In the genomic region with DNA sequence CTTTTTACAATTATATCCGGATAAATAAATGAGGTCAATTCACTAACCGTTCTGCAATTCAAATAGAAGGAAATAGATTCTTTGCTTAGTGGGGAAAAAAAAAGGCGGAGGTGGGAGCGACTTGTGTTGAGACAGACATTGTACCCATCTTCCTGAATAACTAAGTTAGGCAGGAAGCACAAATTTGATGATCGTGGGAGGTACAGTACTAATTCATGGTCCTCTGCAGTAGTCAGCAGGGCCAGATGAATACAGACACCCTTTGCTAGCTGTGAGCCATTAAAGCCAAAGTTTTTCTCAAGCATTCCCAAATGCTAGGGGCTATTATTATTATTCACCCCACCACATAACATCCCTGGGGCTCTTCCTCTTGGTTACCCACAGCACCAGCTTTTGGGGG, we compare ENCODE assay signal across 7 mouse cellular contexts. TPM values are rescaled to one million over a fixed set of nuclear protein-coding genes. Genes with fewer than 3 reads are reported as not detected.
DNase-seq lines count a peak whose midpoint lies in the region; ATAC-seq lines count a peak whose summit lies in the region.

No protein-coding gene starts in this region.

- H3K4me3 ChIP-seq in liver, embryonic 11.5 days (ENCODE audit: low read depth, low read length), result peak overlapping the region; percentile 58
- peak overlapping the region; percentile 73 for H3K4me3 ChIP-seq in forebrain, embryonic 13.5 days
- H3K4me3 ChIP-seq in limb, embryonic 10.5 days, result peak overlapping the region; percentile 65
- peak overlapping the region; percentile 71 for H3K4me3 ChIP-seq in neural tube, embryonic 14.5 days (ENCODE audit: low read depth, low read length)

- WGBS in liver, embryonic 11.5 days, result 81% methylated on average over 5 of the region's 5 CpGs
- 78% methylated on average over 5 of the region's 5 CpGs for WGBS in forebrain, embryonic 13.5 days
- 76% methylated on average over 5 of the region's 5 CpGs for WGBS in limb, embryonic 10.5 days
- WGBS in neural tube, embryonic 14.5 days, result 74% methylated on average over 5 of the region's 5 CpGs

- DNase-seq in liver, embryonic 11.5 days (ENCODE audit: low spot score), result no peak
- no peak for DNase-seq in liver
- DNase-seq in limb, embryonic 10.5 days (ENCODE audit: low spot score), result no peak
- no peak for DNase-seq in layer of hippocampus, adult 11-12 months (ENCODE audit: low spot score)
- no peak for DNase-seq in spleen, adult 18-20 months

- peaks cover 28% of the 10 kb centered on the region for H3K27me3 ChIP-seq in liver, embryonic 11.5 days (replicated peaks; ENCODE audit: control insufficient read depth, insufficient read depth, low read length)
- H3K27me3 ChIP-seq in forebrain, embryonic 13.5 days, result no peaks in the 10 kb centered on the region
- H3K27me3 ChIP-seq in limb, embryonic 10.5 days (ENCODE audit: low read depth, poor library complexity, severe bottlenecking), result peaks cover 27% of the 10 kb centered on the region
- H3K27me3 ChIP-seq in neural tube, embryonic 14.5 days (ENCODE audit: control insufficient read depth, insufficient read depth, low read length), result no peaks in the 10 kb centered on the region

- H3K27ac ChIP-seq in liver, embryonic 11.5 days (ENCODE audit: low read depth, low read length), result no peak overlapping the region
- H3K27ac ChIP-seq in forebrain, embryonic 13.5 days, result no peak overlapping the region
- H3K27ac ChIP-seq in limb, embryonic 10.5 days, result no peak overlapping the region
- 0 out of 2 replicates have a peak overlapping the region, but pooled peaks have one; percentile 48 for H3K27ac ChIP-seq in neural tube, embryonic 14.5 days (ENCODE audit: low read depth, low read length)

- no peaks in the 10 kb centered on the region for H3K36me3 ChIP-seq in liver, embryonic 11.5 days (ENCODE audit: control insufficient read depth, insufficient read depth, low read length)
- no peaks in the 10 kb centered on the region for H3K36me3 ChIP-seq in forebrain, embryonic 13.5 days (ENCODE audit: poor library complexity, severe bottlenecking)
- H3K36me3 ChIP-seq in limb, embryonic 10.5 days, result no peaks in the 10 kb centered on the region
- H3K36me3 ChIP-seq in neural tube, embryonic 14.5 days (ENCODE audit: control insufficient read depth, insufficient read depth, low read length), result no peaks in the 10 kb centered on the region

- no peaks in the 10 kb centered on the region for H3K4me1 ChIP-seq in liver, embryonic 11.5 days (replicated peaks; ENCODE audit: control insufficient read depth, insufficient read depth, low read length)
- peaks cover 9% of the 10 kb centered on the region; the same call in 1 of the 2 replicates for H3K4me1 ChIP-seq in forebrain, embryonic 13.5 days
- H3K4me1 ChIP-seq in limb, embryonic 10.5 days, result peaks cover 19% of the 10 kb centered on the region
- no peaks in the 10 kb centered on the region for H3K4me1 ChIP-seq in neural tube, embryonic 14.5 days (ENCODE audit: control insufficient read depth, insufficient read depth, low read length)

- H3K9me3 ChIP-seq in liver, embryonic 11.5 days (ENCODE audit: control insufficient read depth, low read length), result no peaks in the 10 kb centered on the region
- no peaks in the 10 kb centered on the region for H3K9me3 ChIP-seq in forebrain, embryonic 13.5 days (replicated peaks)
- no peaks in the 10 kb centered on the region for H3K9me3 ChIP-seq in limb, embryonic 10.5 days (replicated peaks)
- no peaks in the 10 kb centered on the region for H3K9me3 ChIP-seq in neural tube, embryonic 14.5 days (ENCODE audit: control insufficient read depth, low read length)

- no peak overlapping the region for H3K9ac ChIP-seq in liver, embryonic 11.5 days (ENCODE audit: low read depth, low read length)
- peak overlapping the region; percentile 87; the same call in 1 of the 2 replicates for H3K9ac ChIP-seq in forebrain, embryonic 13.5 days
- no peak overlapping the region for H3K9ac ChIP-seq in neural tube, embryonic 14.5 days (replicated peaks; ENCODE audit: low read depth, low read length)

- peak overlapping the region; percentile 86 for H3K4me2 ChIP-seq in liver, embryonic 11.5 days
- peak overlapping the region; percentile 96 for H3K4me2 ChIP-seq in forebrain, embryonic 13.5 days
- peak overlapping the region; percentile 82 for H3K4me2 ChIP-seq in neural tube, embryonic 14.5 days (ENCODE audit: low read depth, low read length)

- no peak for ATAC-seq in liver, embryonic 11.5 days (replicated peaks; ENCODE audit: low FRiP score)
- ATAC-seq in forebrain, embryonic 13.5 days, result no peak
- ATAC-seq in neural tube, embryonic 14.5 days (ENCODE audit: low read depth), result no peak

RNA-seq across cellular contexts. Expression of gene Rbm24, which starts 0.6 kb away (rescaled TPM):
- polyA plus RNA-seq in liver, embryonic 11.5 days (2014; fragmentation: Nextera tagmentation; extraction: Ambion mirVana), result 0.52 and 1.1 TPM in 2 replicates
- polyA plus RNA-seq in forebrain, embryonic 13.5 days (2015; fragmentation: Nextera tagmentation; extraction: Ambion mirVana), result 4.4 and 5.6 TPM in 2 replicates
- 0.46 and 0.79 TPM in 2 replicates for polyA plus RNA-seq in limb, embryonic 10.5 days (2016; fragmentation: Nextera tagmentation; extraction: Ambion mirVana)
- 2.7 and 3.5 TPM in 2 replicates for polyA plus RNA-seq in neural tube, embryonic 14.5 days (2014; fragmentation: Nextera tagmentation; extraction: Ambion mirVana)
